ENCODE assay signal across 22 mouse cellular contexts in genomic region chr4:107568881-107569443, GRCm38 (mm10).
DNase-seq lines count a peak whose midpoint lies in the region; ATAC-seq and TF ChIP-seq lines count a peak whose summit lies in the region.
"Had no signal": no experiment of that assay in that cellular context is flagged by ENCODE, and none has a peak within 500 bp of the region (broad histone marks: within the 10 kb centered on the region; RNA-seq: fewer than 3 reads in every experiment).

No protein-coding gene starts in this region.

- peaks cover 41% of the 10 kb centered on the region for H3K27me3 ChIP-seq in forebrain, embryonic 10.5 days (ENCODE audit: poor library complexity, severe bottlenecking)
- H3K27me3 ChIP-seq in forebrain, postnatal 0 days (ENCODE audit: insufficient read depth, low read length) = no peaks in the 10 kb centered on the region
- H3K27me3 ChIP-seq in midbrain, embryonic 10.5 days (ENCODE audit: low read depth, poor library complexity, severe bottlenecking) = peaks cover 60% of the 10 kb centered on the region
- 0 out of 2 replicates have a peak, but pooled peaks cover 8% of the 10 kb centered on the region for H3K27me3 ChIP-seq in midbrain, embryonic 14.5 days (ENCODE audit: control insufficient read depth, insufficient read depth, low read length)
- no peaks in the 10 kb centered on the region for H3K27me3 ChIP-seq in embryonic facial prominence, embryonic 11.5 days (ENCODE audit: control insufficient read depth, insufficient read depth, low read length)
- peaks cover 25% of the 10 kb centered on the region for H3K27me3 ChIP-seq in midbrain, embryonic 13.5 days
- H3K27me3 ChIP-seq: hindbrain, embryonic 15.5 days; Patski had no signal

- 46% methylated on average over 7 of the region's 7 CpGs for WGBS in forebrain, embryonic 10.5 days
- WGBS in forebrain, postnatal 0 days = 46% methylated on average over 7 of the region's 7 CpGs
- WGBS in midbrain, embryonic 10.5 days = 46% methylated on average over 7 of the region's 7 CpGs
- 23% methylated on average over 7 of the region's 7 CpGs for WGBS in midbrain, embryonic 14.5 days
- WGBS in embryonic facial prominence, embryonic 11.5 days = 76% methylated on average over 7 of the region's 7 CpGs
- 18% methylated on average over 7 of the region's 7 CpGs for WGBS in midbrain, embryonic 13.5 days

- H3K36me3 ChIP-seq in forebrain, embryonic 10.5 days (replicated peaks) = no peaks in the 10 kb centered on the region
- no peaks in the 10 kb centered on the region for H3K36me3 ChIP-seq in forebrain, postnatal 0 days (ENCODE audit: insufficient read depth)
- H3K36me3 ChIP-seq in midbrain, embryonic 10.5 days = no peaks in the 10 kb centered on the region
- H3K36me3 ChIP-seq in midbrain, embryonic 14.5 days (ENCODE audit: control insufficient read depth, insufficient read depth, low read length) = no peaks in the 10 kb centered on the region
- H3K36me3 ChIP-seq in embryonic facial prominence, embryonic 11.5 days (replicated peaks; ENCODE audit: control insufficient read depth, insufficient read depth, low read depth, low read length) = no peaks in the 10 kb centered on the region
- no peaks in the 10 kb centered on the region for H3K36me3 ChIP-seq in midbrain, embryonic 13.5 days
- H3K36me3 ChIP-seq: embryonic facial prominence, embryonic 12.5 days; hindbrain, embryonic 15.5 days; limb, embryonic 15.5 days; liver, embryonic 15.5 days had no signal

- H3K27ac ChIP-seq in forebrain, embryonic 10.5 days = peak overlapping the region; percentile 74
- H3K27ac ChIP-seq in forebrain, postnatal 0 days (ENCODE audit: low read depth, low read length) = no peak overlapping the region
- H3K27ac ChIP-seq in midbrain, embryonic 10.5 days (replicated peaks) = peak overlapping the region; percentile 79
- H3K27ac ChIP-seq in midbrain, embryonic 14.5 days (replicated peaks; ENCODE audit: low read depth, low read length) = no peak overlapping the region
- H3K27ac ChIP-seq in embryonic facial prominence, embryonic 11.5 days (replicated peaks; ENCODE audit: low read depth, low read length) = no peak overlapping the region
- no peak overlapping the region for H3K27ac ChIP-seq in midbrain, embryonic 13.5 days
- H3K27ac ChIP-seq: embryonic facial prominence, embryonic 12.5 days; heart, adult 2 months; hindbrain, embryonic 15.5 days; kidney, postnatal 0 days; layer of hippocampus, adult 2 months; limb, embryonic 15.5 days; liver, embryonic 15.5 days; stomach, postnatal 0 days had no signal

- H3K9me3 ChIP-seq in forebrain, embryonic 10.5 days = no peaks in the 10 kb centered on the region
- H3K9me3 ChIP-seq in forebrain, postnatal 0 days (ENCODE audit: low read length) = no peaks in the 10 kb centered on the region
- H3K9me3 ChIP-seq in midbrain, embryonic 10.5 days (replicated peaks) = no peaks in the 10 kb centered on the region
- no peaks in the 10 kb centered on the region for H3K9me3 ChIP-seq in midbrain, embryonic 14.5 days (ENCODE audit: control insufficient read depth, low read length)
- no peaks in the 10 kb centered on the region for H3K9me3 ChIP-seq in embryonic facial prominence, embryonic 11.5 days (replicated peaks; ENCODE audit: control insufficient read depth, low read length)
- H3K9me3 ChIP-seq in midbrain, embryonic 13.5 days = no peaks in the 10 kb centered on the region
- H3K9me3 ChIP-seq: embryonic facial prominence, embryonic 12.5 days; hindbrain, embryonic 15.5 days; limb, embryonic 15.5 days; liver, embryonic 15.5 days had no signal

- DNase-seq in forebrain, embryonic 10.5 days (ENCODE audit: extremely low spot score, low spot score) = peak; percentile 37
- DNase-seq in forebrain, postnatal 0 days = no peak
- peak; percentile 63 for DNase-seq in midbrain, embryonic 10.5 days (ENCODE audit: low spot score)
- DNase-seq in midbrain, embryonic 14.5 days = no peak
- peak; percentile 8 for DNase-seq in embryonic facial prominence, embryonic 11.5 days (ENCODE audit: low spot score)
- DNase-seq in layer of hippocampus, postnatal 36 days = no peak
- DNase-seq in layer of hippocampus, adult 18-20 months (ENCODE audit: low spot score in 2 of 2) = no peak
- DNase-seq: adrenal gland, postnatal 10 days; cerebellum, adult 11 months; gastrocnemius, postnatal 14 days; heart, adult 2 months had no signal

- TF ChIP-seq CTCF in forebrain, postnatal 0 days (IDR thresholded peaks at IDR 0.05; ENCODE audit: low read depth) = no peak

- no peak overlapping the region for H3K9ac ChIP-seq in forebrain, postnatal 0 days
- H3K9ac ChIP-seq in midbrain, embryonic 14.5 days (replicated peaks; ENCODE audit: low read length) = no peak overlapping the region
- 0 out of 2 replicates have a peak overlapping the region, but pooled peaks have one; percentile 5 for H3K9ac ChIP-seq in embryonic facial prominence, embryonic 11.5 days (replicated peaks; ENCODE audit: low read length)
- no peak overlapping the region for H3K9ac ChIP-seq in midbrain, embryonic 13.5 days (replicated peaks)
- H3K9ac ChIP-seq: embryonic facial prominence, embryonic 12.5 days; hindbrain, embryonic 15.5 days; limb, embryonic 15.5 days; liver, embryonic 15.5 days had no signal

- no peak for ATAC-seq in forebrain, postnatal 0 days
- ATAC-seq in midbrain, embryonic 14.5 days (ENCODE audit: low FRiP score, low TSS enrichment) = no peak
- 0 out of 2 replicates have a peak, but pooled peaks have one; percentile 17 for ATAC-seq in embryonic facial prominence, embryonic 11.5 days (replicated peaks; ENCODE audit: insufficient number of reproducible peaks, low FRiP score, low TSS enrichment, low read depth)
- ATAC-seq in midbrain, embryonic 13.5 days = peak; percentile 27
- ATAC-seq: CD4-positive, CD25-positive, alpha-beta regulatory T cell, adult 4 months; intestine, postnatal 0 days; Patski had no signal

- H3K4me3 ChIP-seq in forebrain, embryonic 10.5 days = no peak overlapping the region
- no peak overlapping the region for H3K4me3 ChIP-seq in forebrain, postnatal 0 days (ENCODE audit: low read depth, low read length)
- H3K4me3 ChIP-seq in midbrain, embryonic 10.5 days = no peak overlapping the region
- H3K4me3 ChIP-seq in midbrain, embryonic 14.5 days (replicated peaks; ENCODE audit: low read depth, low read length) = no peak overlapping the region
- no peak overlapping the region for H3K4me3 ChIP-seq in embryonic facial prominence, embryonic 11.5 days (ENCODE audit: low read depth, low read length)
- no peak overlapping the region for H3K4me3 ChIP-seq in midbrain, embryonic 13.5 days (replicated peaks)
- H3K4me3 ChIP-seq: embryonic facial prominence, embryonic 12.5 days; heart, adult 2 months; hindbrain, embryonic 15.5 days; layer of hippocampus, adult 2 months; limb, embryonic 15.5 days; liver, embryonic 15.5 days had no signal

- no peak overlapping the region for H3K4me2 ChIP-seq in forebrain, postnatal 0 days (ENCODE audit: low read depth)
- no peak overlapping the region for H3K4me2 ChIP-seq in midbrain, embryonic 14.5 days (ENCODE audit: low read length)
- H3K4me2 ChIP-seq in embryonic facial prominence, embryonic 11.5 days (ENCODE audit: low read depth, low read length) = no peak overlapping the region
- H3K4me2 ChIP-seq in midbrain, embryonic 13.5 days (replicated peaks) = no peak overlapping the region
- H3K4me2 ChIP-seq: embryonic facial prominence, embryonic 12.5 days; hindbrain, embryonic 15.5 days; limb, embryonic 15.5 days; liver, embryonic 15.5 days had no signal

- peaks cover 68% of the 10 kb centered on the region for H3K4me1 ChIP-seq in forebrain, embryonic 10.5 days
- H3K4me1 ChIP-seq in forebrain, postnatal 0 days (ENCODE audit: insufficient read depth) = no peaks in the 10 kb centered on the region
- peaks cover 70% of the 10 kb centered on the region for H3K4me1 ChIP-seq in midbrain, embryonic 10.5 days
- H3K4me1 ChIP-seq in midbrain, embryonic 14.5 days (ENCODE audit: control insufficient read depth, insufficient read depth, low read length) = peaks cover 7% of the 10 kb centered on the region; the same call in 1 of the 2 replicates
- H3K4me1 ChIP-seq in embryonic facial prominence, embryonic 11.5 days (ENCODE audit: control insufficient read depth, insufficient read depth, low read length) = peaks cover 11% of the 10 kb centered on the region
- peaks cover 26% of the 10 kb centered on the region for H3K4me1 ChIP-seq in midbrain, embryonic 13.5 days (replicated peaks)

Comparison
In these comparisons a context has a peak if more than half of its experiments do, and no peak if none do; other contexts are left out.
1. DNase-seq: peak in forebrain, embryonic 10.5 days (single experiment), midbrain, embryonic 10.5 days (single experiment) and embryonic facial prominence, embryonic 11.5 days (single experiment); none in forebrain, postnatal 0 days (single experiment), midbrain, embryonic 14.5 days (single experiment), layer of hippocampus, postnatal 36 days (0 of 2) and layer of hippocampus, adult 18-20 months (0 of 2).
2. H3K27ac ChIP-seq: peak in forebrain, embryonic 10.5 days (single experiment) and midbrain, embryonic 10.5 days (single experiment); none in forebrain, postnatal 0 days (single experiment), midbrain, embryonic 14.5 days (single experiment), embryonic facial prominence, embryonic 11.5 days (single experiment) and midbrain, embryonic 13.5 days (single experiment).
3. ATAC-seq: peak in embryonic facial prominence, embryonic 11.5 days (single experiment) and midbrain, embryonic 13.5 days (single experiment); none in forebrain, postnatal 0 days (single experiment) and midbrain, embryonic 14.5 days (single experiment).